Mouse (Mus musculus): Measurements from ENCODE around the gene Col4a4.

DNA sequence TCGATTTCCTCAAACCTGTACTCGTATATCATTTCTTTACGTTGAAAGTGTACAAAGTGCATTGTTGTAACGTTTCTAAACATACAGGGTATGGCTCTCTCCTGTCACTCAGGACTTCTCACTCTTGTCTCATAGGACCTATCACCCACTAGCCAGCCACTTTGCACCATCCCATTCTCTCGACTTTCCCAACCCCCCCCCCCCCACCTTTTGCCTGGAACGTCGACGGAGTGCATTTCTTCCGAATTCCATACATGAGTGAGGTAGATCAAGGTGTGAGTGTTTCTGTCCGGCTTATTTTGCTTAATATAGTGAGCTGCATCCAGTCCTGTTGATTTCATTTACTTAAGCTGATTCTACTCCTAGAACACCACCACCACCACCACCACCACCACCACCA lies 9.3 kb downstream of the Col4a4 start:
- TF ChIP-seq POLR2A (IDR thresholded peaks at IDR 0.05; ENCODE audit: borderline replicate concordance, extremely low read depth, low read depth, low read length) (no peak), CTCF (IDR thresholded peaks at IDR 0.05; ENCODE audit: insufficient read depth, low read length) (no peak)
